Mouse (Mus musculus): ENCODE data around the gene Cldn22. TPM values are rescaled to one million over a fixed set of nuclear protein-coding genes. Genes with fewer than 3 reads are reported as not detected.

The Cldn22 gene
- polyA plus RNA-seq, 1 experiment from 2014 or later, result not detected

DNA sequence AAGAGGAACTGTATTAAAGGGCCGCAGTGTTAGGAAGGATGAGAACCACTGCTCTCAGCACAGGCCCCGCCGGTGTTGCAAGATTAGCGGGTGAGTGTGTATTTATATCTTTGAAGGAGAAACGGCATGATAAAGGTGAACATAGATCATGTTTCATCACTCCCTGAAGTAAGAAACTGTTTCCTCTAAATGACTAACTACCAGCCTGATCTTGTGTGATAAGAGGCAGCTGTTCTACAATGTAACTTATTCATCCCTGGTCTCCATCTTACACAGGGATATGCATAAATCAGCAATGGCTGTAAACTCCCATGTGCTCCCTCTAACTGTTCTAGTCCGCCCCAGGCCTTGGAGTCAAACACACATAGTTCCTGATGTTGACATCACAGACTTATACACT, 24.8 kb upstream of the Cldn22 start:
- WGBS (ENCODE audit: insufficient replicate concordance), result 41% methylated on average over 6 of the region's 6 CpGs
- no peak overlapping the region for H3K9ac ChIP-seq (ENCODE audit: low read depth, low read length)
- no peaks in the 10 kb centered on the region for H3K9me3 ChIP-seq (replicated peaks; ENCODE audit: control insufficient read depth, low read length)
- no peaks in the 10 kb centered on the region for H3K27me3 ChIP-seq (ENCODE audit: control insufficient read depth, insufficient read depth, low read depth, low read length)
- no peak overlapping the region for H3K4me3 ChIP-seq (ENCODE audit: low read depth, low read length)
- H3K4me2 ChIP-seq (ENCODE audit: low read depth, low read length), result no peak overlapping the region
- no peaks in the 10 kb centered on the region for H3K36me3 ChIP-seq (ENCODE audit: control insufficient read depth, insufficient read depth)
- no peak overlapping the region for H3K27ac ChIP-seq (ENCODE audit: low read length)
- H3K4me1 ChIP-seq (ENCODE audit: control insufficient read depth, low read depth, low read length), result no peaks in the 10 kb centered on the region
- ATAC-seq (ENCODE audit: low read depth), result no peak

GRCm38 (mm10) chr8:47802349-47802748, 21.9 kb upstream of the Cldn22 start:
- Histone ChIP-seq H3K4me1 (ENCODE audit: control insufficient read depth, low read depth, low read length) (no peaks in the 10 kb centered on the region), H3K27ac (ENCODE audit: low read length) (no peak overlapping the region), H3K9me3 (replicated peaks; ENCODE audit: control insufficient read depth, low read length) (no peaks in the 10 kb centered on the region), H3K27me3 (ENCODE audit: control insufficient read depth, insufficient read depth, low read depth, low read length) (no peaks in the 10 kb centered on the region), H3K36me3 (ENCODE audit: control insufficient read depth, insufficient read depth) (no peaks in the 10 kb centered on the region), H3K4me2 (ENCODE audit: low read depth, low read length) (no peak overlapping the region), H3K4me3 (ENCODE audit: low read depth, low read length) (no peak overlapping the region), H3K9ac (ENCODE audit: low read depth, low read length) (no peak overlapping the region)
- 49% methylated on average over 2 of the region's 2 CpGs for WGBS (ENCODE audit: insufficient replicate concordance)
- ATAC-seq (ENCODE audit: low read depth), result no peak

GRCm38 (mm10) chr8:47804262-47804661, 20.0 kb upstream of the Cldn22 start:
- Histone ChIP-seq H3K36me3 (ENCODE audit: control insufficient read depth, insufficient read depth) (no peaks in the 10 kb centered on the region), H3K9me3 (replicated peaks; ENCODE audit: control insufficient read depth, low read length) (no peaks in the 10 kb centered on the region), H3K4me2 (ENCODE audit: low read depth, low read length) (no peak overlapping the region), H3K27ac (ENCODE audit: low read length) (no peak overlapping the region), H3K27me3 (ENCODE audit: control insufficient read depth, insufficient read depth, low read depth, low read length) (no peaks in the 10 kb centered on the region), H3K9ac (ENCODE audit: low read depth, low read length) (no peak overlapping the region), H3K4me1 (ENCODE audit: control insufficient read depth, low read depth, low read length) (no peaks in the 10 kb centered on the region), H3K4me3 (ENCODE audit: low read depth, low read length) (no peak overlapping the region)
- ATAC-seq (ENCODE audit: low read depth), result no peak
- WGBS (ENCODE audit: insufficient replicate concordance), result 38% methylated on average over 1 of the region's 1 CpGs

DNA sequence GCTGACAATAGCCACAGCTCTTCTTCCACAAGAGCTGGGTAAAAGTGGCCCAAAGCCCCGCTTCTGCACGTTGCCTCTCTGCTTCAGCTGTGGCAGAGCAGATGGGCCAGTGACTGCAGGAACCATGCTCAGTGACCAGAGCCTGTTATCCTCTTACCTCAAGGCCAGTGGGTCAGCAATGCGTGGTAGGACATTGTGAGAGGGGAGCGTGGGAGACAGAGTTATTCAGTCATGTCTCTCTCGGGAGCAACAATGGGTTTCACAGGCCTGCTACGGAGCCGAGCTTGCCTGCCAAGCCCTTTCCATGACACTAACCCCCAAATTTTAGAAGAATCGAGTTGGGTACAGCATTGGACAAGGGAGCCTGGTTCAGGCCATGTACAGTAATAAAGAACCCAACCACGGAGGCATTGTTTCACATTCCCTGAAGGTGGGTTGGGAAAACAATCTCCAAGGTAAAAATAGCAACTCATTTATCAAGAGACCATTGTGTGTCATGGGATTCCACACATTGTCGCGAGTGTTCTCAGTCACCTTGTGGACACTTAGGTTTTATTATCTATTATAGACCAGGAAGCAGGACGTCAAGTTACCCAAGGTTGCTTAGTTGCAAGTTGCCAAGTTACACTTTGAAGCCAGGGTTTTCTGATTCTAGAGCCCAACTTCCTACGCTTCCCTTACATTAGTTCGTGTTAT, 14.2 kb upstream of the Cldn22 start:
- Histone ChIP-seq H3K9ac (ENCODE audit: low read depth, low read length) (no peak overlapping the region), H3K36me3 (ENCODE audit: control insufficient read depth, insufficient read depth) (no peaks in the 10 kb centered on the region), H3K9me3 (replicated peaks; ENCODE audit: control insufficient read depth, low read length) (no peaks in the 10 kb centered on the region), H3K4me3 (ENCODE audit: low read depth, low read length) (no peak overlapping the region), H3K27me3 (ENCODE audit: control insufficient read depth, insufficient read depth, low read depth, low read length) (no peaks in the 10 kb centered on the region), H3K27ac (ENCODE audit: low read length) (no peak overlapping the region), H3K4me1 (ENCODE audit: control insufficient read depth, low read depth, low read length) (no peaks in the 10 kb centered on the region), H3K4me2 (ENCODE audit: low read depth, low read length) (no peak overlapping the region)
- WGBS (ENCODE audit: insufficient replicate concordance), result 58% methylated on average over 14 of the region's 14 CpGs
- ATAC-seq (ENCODE audit: low read depth), result no peak

DNA sequence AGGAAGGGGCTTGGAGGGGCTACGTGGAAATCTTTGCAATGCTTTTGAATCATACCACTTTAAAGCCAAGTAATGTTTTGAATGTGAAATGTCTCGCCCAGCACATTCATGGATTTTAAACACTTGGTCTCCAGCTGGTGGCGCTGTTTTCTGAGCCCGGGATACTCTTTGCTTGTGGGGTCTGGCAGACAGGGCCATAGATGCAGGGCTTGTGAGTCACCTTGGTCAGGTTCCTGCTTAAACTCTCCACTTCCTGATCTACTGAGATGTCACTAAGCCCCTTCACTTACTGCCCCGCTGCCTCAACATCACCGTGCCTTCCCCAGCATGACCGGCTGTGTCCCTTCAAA, 13.6 kb upstream of the Cldn22 start:
- no peak for ATAC-seq (ENCODE audit: low read depth)
- Histone ChIP-seq H3K36me3 (ENCODE audit: control insufficient read depth, insufficient read depth) (no peaks in the 10 kb centered on the region), H3K9ac (ENCODE audit: low read depth, low read length) (no peak overlapping the region), H3K4me2 (ENCODE audit: low read depth, low read length) (no peak overlapping the region), H3K27ac (ENCODE audit: low read length) (no peak overlapping the region), H3K9me3 (replicated peaks; ENCODE audit: control insufficient read depth, low read length) (no peaks in the 10 kb centered on the region), H3K4me1 (ENCODE audit: control insufficient read depth, low read depth, low read length) (no peaks in the 10 kb centered on the region), H3K4me3 (ENCODE audit: low read depth, low read length) (no peak overlapping the region), H3K27me3 (ENCODE audit: control insufficient read depth, insufficient read depth, low read depth, low read length) (no peaks in the 10 kb centered on the region)
- 69% methylated on average over 7 of the region's 7 CpGs for WGBS (ENCODE audit: insufficient replicate concordance)

- H3K4me2 ChIP-seq (ENCODE audit: low read depth, low read length), result no peak overlapping the region
- 82% methylated on average over 12 of the region's 12 CpGs for WGBS (ENCODE audit: insufficient replicate concordance)
Observed at GRCm38 (mm10) chr8:47811221-47811620, 13.1 kb upstream of the Cldn22 start.

DNA sequence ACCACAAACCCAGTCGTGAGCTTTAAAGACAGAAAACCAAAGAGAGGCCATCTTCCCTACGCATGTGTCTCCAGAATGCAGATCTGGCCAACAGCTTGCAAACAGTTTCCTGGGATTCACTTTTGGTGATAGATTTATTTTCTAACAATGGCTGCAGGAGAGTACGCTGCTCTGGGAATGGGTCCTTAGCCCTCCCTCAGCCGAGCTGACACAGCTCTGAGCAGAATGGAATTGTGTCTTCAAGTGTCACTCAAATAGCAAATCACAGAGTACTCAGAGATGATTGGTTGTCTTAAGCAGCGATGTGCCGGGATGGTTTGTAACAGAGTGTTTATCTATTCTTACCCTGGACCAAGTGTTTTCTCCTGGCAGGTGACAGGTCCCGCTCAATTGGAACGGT, 5.2 kb upstream of the Cldn22 start:
- H3K36me3 ChIP-seq (ENCODE audit: control insufficient read depth, insufficient read depth), result no peaks in the 10 kb centered on the region

More at GRCm38 (mm10) chr8:47811221-47811620, 13.1 kb upstream of the Cldn22 start:
- Histone ChIP-seq H3K27me3 (ENCODE audit: control insufficient read depth, insufficient read depth, low read depth, low read length) (no peaks in the 10 kb centered on the region), H3K27ac (ENCODE audit: low read length) (no peak overlapping the region), H3K36me3 (ENCODE audit: control insufficient read depth, insufficient read depth) (no peaks in the 10 kb centered on the region), H3K9me3 (replicated peaks; ENCODE audit: control insufficient read depth, low read length) (no peaks in the 10 kb centered on the region), H3K4me1 (ENCODE audit: control insufficient read depth, low read depth, low read length) (no peaks in the 10 kb centered on the region), H3K4me3 (ENCODE audit: low read depth, low read length) (no peak overlapping the region), H3K9ac (ENCODE audit: low read depth, low read length) (no peak overlapping the region)
- no peak for ATAC-seq (ENCODE audit: low read depth)

GRCm38 (mm10) chr8:47820914-47821772, 3.1 kb upstream of the Cldn22 start:
- H3K9ac ChIP-seq (ENCODE audit: low read depth, low read length), result no peak overlapping the region
- no peak overlapping the region for H3K27ac ChIP-seq (ENCODE audit: low read length)
- ATAC-seq (ENCODE audit: low read depth), result no peak
- H3K4me1 ChIP-seq (ENCODE audit: control insufficient read depth, low read depth, low read length), result no peaks in the 10 kb centered on the region
- no peaks in the 10 kb centered on the region for H3K36me3 ChIP-seq (ENCODE audit: control insufficient read depth, insufficient read depth)
- no peaks in the 10 kb centered on the region for H3K27me3 ChIP-seq (ENCODE audit: control insufficient read depth, insufficient read depth, low read depth, low read length)
- WGBS (ENCODE audit: insufficient replicate concordance), result 68% methylated on average over 20 of the region's 20 CpGs
- H3K4me3 ChIP-seq (ENCODE audit: low read depth, low read length), result no peak overlapping the region
- no peak overlapping the region for H3K4me2 ChIP-seq (ENCODE audit: low read depth, low read length)
- H3K9me3 ChIP-seq (replicated peaks; ENCODE audit: control insufficient read depth, low read length), result no peaks in the 10 kb centered on the region

More for the DNA sequence above, 5.2 kb upstream of the Cldn22 start:
- Histone ChIP-seq H3K27me3 (ENCODE audit: control insufficient read depth, insufficient read depth, low read depth, low read length) (no peaks in the 10 kb centered on the region), H3K9ac (ENCODE audit: low read depth, low read length) (no peak overlapping the region), H3K9me3 (replicated peaks; ENCODE audit: control insufficient read depth, low read length) (no peaks in the 10 kb centered on the region), H3K4me1 (ENCODE audit: control insufficient read depth, low read depth, low read length) (no peaks in the 10 kb centered on the region), H3K4me2 (ENCODE audit: low read depth, low read length) (no peak overlapping the region), H3K27ac (ENCODE audit: low read length) (no peak overlapping the region), H3K4me3 (ENCODE audit: low read depth, low read length) (no peak overlapping the region)
- no peak for ATAC-seq (ENCODE audit: low read depth)
- 77% methylated on average over 8 of the region's 8 CpGs for WGBS (ENCODE audit: insufficient replicate concordance)

DNA sequence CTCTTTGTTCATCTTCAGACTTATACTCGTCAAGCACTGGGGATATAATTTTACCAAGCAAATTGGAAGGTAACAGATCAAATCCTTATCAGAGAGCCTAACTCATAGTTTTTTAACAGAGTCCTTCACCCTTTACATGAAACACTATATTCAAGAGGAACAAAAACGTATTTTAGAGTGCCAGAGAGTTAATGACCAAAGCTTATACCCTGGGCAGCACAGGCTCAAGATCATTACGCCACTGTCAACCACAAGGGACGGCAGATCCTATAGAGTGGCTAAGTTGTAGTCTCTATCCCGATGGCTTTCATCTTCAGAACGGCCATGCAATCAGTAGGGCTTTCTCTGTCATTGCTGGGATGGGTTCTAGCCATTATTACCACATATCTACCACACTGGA, 2.4 kb upstream of the Cldn22 start, which contains the start of gene Cldn24:
Gene Cldn24, plus strand, starts transcription at position 301 of the 400 bp plus-strand sequence.
- WGBS (ENCODE audit: insufficient replicate concordance), result 68% methylated on average over 6 of the region's 6 CpGs

More for the DNA sequence above, 2.4 kb upstream of the Cldn22 start, which contains the start of gene Cldn24:
- Histone ChIP-seq H3K4me3 (ENCODE audit: low read depth, low read length) (no peak within 1 kb of the TSS), H3K9ac (ENCODE audit: low read depth, low read length) (no peak within 1 kb of the TSS), H3K4me1 (ENCODE audit: control insufficient read depth, low read depth, low read length) (no peaks in the 10 kb centered on the region), H3K36me3 (ENCODE audit: control insufficient read depth, insufficient read depth) (no peaks in the 10 kb centered on the region), H3K9me3 (replicated peaks; ENCODE audit: control insufficient read depth, low read length) (no peaks in the 10 kb centered on the region), H3K27ac (ENCODE audit: low read length) (no peak within 1 kb of the TSS), H3K4me2 (ENCODE audit: low read depth, low read length) (no peak within 1 kb of the TSS), H3K27me3 (ENCODE audit: control insufficient read depth, insufficient read depth, low read depth, low read length) (no peaks in the 10 kb centered on the region)
- ATAC-seq (ENCODE audit: low read depth), result no peak
